Mouse (Mus musculus) heart, adult 9 months (tissue): ENCODE results near the gene B3galnt2.
"Not testable (repeated sequence)": the region's sequence is repeated elsewhere in the genome, so short reads cannot be mapped to it uniquely, and the experiment has no call there.

ENCODE experiments used
- DNase-seq, 2 experiments: peaks; one replicate each; pipeline ENCODE4 v3.0.0; 2022; ENCODE audit warnings: low spot score in 2 of 2

Gene B3galnt2

DNA sequence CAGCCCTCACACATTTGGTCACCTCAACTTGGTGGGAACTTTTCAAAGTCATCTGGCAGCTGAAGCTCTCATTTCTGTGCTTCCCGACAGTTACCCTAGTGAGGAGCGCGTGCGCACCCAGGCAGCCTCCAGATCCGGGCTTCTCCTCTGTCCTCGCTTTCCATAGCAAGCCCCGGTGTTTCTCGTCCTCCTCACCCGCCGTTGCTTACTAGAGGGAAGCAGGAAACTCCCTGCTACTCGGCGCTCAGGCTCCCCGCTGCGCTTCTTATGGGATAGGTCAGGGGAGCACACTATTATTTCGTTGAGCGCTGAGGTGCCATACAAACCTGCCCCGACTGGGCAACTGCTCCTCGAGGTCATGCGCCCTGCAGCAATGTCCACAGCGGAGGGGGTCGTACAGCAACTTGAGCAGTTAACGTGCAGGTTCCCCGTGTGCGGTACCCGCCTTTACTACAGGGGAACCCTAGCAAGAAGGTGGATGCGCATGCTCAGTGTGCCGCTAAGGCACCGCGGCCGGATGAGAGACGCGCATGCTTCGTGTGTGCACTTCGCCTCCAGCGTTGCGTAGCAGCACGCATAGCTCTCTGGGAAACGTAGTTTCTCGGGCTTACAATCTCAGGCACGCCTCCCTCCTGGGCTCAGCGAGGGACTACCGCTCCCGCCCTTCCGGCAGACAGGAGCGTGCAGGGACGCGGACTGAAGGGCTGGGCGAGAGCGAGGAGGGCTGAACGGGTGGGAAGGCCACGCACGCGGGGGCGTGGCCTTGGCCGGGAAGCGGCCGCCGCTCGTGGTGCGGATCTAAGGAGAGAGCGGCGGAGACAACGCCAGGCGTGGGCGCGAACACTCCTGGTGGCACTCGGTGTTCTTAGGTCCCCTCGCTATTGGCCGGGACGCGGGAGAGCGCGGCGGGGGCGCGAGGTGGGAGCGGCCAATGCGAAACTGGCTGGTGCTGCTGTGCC lies at the start of gene B3galnt2:
B3galnt2 (plus strand) TSS at position 596 of the 959 bp plus-strand sequence.
- DNase-seq = peak; percentile 99

DNA sequence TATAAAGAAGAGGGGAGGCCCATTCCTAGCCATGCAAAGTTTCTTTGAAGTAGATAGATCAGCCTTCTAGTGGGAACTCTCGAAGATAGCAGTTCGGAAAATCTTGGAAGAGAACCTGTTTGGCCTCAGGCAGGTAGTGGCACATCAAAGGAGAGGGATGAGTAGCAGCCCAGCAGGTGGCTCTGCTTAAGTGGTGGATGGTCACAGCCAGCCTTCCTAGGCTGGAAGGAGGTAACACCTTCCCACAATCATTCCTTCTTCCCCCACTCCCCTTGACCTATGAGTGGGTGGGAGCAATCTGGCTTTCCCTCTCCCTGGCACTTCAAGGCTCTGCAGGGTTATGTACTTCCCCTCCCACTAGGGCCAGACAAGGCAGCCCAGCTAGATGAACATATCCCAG lies 42.9 kb upstream of the B3galnt2 start:
- no peak for DNase-seq

DNA sequence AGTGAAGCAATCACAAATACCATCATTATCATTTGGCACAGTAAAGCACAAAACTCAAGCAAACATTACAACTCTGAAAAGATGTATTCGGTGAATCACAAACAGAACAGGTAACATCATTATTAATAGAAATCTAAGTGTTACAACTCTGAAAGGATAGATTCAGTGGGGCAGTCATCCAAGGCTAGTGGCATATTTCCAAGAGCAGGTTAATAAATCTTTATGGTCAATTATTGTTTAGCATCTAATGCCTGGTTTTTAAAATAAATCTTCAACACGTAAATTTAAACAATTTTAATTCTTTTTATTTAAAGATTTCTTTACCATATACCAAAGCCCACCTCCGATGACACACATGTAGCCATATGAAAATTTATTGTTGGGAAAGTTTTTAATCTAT lies 34.9 kb upstream of the B3galnt2 start:
- no peak for DNase-seq

DNA sequence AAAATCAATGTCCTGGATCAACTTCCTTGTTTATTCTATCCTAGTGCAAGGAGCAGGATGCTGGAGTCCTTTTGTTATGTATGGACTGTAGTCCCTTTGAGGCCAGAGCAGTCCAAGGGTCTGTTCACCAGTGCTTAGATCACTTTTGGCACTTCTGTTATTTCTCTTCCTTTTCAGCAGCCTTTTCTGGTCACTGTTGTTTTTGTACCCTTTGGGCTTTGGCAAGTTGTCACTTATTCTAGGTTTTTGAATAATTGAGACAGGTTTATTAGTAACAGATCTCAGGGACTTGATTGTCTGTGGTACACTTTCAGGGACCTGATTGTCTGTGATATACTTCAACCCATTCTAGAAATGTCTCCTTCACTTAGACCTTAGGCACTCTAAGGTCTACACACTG lies 31.7 kb upstream of the B3galnt2 start:
- no peak for DNase-seq

DNA sequence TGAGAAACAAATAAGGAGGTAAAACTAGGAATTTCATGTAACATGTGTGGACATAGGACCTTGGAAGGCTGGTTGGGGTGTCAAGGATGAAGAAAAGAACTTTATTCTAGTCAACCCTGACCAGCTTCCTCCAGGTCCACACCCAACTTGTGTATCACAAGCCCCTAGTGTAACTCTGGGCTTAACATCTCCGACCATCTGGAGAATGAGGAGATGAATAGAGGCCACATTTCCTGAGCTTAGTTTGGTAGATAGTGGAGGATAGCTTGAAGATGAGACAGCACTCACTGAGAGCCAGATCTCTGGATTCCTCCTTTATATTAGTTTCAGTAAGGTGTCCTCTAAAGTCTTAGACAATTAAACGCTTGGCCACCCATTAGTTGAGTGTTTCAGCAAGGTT lies 24.3 kb upstream of the B3galnt2 start:
- no peak for DNase-seq

DNA sequence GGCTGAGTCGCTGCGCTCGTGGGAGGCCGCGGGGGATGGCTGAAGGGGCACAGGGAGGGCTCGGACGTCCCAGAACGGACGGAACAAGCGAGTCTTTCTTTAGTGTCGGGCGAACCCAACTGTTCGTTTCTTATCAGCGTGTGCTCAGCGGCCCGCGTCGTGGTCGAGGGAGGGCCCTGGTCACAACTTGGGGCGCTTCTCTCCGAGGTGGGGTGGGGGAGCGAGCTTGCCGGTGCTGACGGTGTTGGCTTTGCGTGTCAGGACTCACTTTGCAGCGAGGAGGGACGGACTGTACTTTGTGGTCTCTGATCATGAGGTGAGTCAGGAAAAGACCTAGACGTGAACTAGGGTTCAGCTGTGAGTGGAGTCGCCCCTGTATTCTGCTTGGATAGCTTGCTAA lies 662 bp downstream of the B3galnt2 start:
- peak in 1 of 2 experiments; percentile 34 for DNase-seq

DNA sequence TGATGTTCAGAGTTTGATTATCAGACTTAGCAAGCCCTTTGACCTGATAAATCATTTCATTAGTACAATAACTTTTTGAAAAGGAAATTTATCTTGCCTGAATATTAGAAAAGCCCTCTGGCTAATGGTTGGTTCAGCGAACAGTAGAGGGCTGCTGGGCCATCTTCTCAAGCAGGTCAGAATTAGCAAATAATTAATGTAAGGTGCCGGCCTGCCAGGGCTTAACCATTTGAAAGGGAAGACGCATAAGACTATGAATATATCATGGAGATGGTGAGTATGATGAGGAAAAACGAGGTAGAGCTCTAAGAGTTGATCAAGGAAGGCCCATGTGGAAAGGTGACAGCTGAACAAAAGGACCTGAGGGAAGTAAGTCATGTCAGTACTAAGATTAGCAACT lies 2.4 kb downstream of the B3galnt2 start:
- DNase-seq = no peak

DNA sequence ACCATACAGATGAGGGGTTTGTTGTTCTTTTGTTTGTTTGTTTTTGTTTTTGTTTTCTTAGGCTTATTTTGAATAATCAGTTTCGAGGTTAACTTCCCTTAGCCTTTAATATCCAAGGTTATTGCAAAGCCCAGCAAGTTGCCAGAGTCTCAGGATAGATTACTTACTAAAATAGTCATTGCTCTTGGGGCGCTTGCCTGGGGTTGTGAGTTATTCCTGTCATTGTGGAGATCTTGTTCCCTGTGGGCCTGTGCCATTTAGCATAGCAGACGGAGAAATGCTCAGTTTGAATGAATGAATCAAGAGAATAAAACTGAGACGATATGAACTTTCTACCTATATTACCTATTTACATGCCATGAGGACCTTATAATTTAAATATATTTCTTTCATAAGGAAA lies 5.9 kb downstream of the B3galnt2 start:
- no peak for DNase-seq

DNA sequence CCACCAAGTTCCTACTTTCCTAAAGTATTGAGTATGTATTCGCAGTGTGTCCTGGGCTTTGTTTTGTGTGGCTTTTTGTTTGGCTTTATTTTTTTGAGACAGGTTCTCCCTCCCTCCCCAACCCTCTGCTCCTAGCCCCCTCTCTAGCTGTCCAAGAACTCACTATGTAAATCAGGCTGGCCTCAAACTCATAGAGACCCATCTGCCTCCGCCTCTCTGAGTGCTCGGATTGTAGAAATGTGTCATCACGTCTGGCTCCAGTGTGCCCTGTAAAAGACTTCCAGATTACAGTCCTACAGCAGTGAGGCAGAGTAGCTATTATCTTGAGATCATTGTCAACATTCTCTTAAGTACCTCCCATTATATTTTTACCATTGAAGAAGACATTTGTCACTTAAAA lies 6.8 kb downstream of the B3galnt2 start:
- DNase-seq = no peak

DNA sequence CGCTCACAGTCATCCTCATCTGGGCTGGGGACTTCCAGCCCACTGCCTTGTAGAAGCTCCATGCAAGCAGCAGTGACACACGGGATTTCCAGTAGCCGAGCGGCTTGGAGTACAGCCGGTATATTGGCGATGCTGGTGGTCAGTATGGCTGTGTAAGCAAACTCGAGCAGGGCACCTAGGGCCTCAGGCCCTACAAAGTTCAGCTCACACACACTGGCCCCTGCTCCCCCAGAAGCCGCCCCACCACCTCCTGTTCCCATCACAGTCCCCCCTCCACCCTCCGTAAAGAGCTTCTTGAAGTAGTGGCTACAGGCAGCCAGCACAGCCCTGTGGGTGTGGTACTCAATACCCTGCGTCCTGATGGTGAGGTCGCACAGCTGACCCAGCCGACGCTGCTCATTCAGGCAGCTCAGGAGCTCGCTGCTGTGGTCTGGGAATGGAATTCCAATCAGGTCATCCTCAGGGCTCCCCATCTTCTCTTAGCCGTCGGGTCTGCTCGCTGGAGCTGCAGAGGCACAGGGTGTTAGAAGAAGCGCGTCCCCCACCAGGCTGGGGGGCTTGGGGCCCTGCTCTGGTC lies 11.2 kb downstream of the B3galnt2 start:
- no peak for DNase-seq

DNA sequence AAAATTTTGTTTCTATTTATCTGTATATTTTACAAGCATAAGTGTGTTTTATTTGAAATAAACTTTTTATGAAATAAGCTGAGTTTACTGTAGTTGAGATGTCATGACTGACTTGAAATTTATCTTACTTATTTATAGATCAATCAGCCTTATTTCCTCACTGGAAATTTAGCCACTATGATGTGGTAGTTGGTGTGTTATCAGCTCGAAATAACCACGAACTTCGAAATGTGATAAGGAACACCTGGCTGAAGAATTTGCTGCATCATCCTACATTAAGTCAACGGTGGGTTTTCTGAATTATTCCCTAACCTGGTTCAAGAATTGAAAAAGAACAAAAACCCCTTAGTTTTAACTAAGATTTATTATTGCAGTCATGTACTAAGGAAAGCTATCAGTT lies 11.9 kb downstream of the B3galnt2 start:
- DNase-seq = no peak

DNA sequence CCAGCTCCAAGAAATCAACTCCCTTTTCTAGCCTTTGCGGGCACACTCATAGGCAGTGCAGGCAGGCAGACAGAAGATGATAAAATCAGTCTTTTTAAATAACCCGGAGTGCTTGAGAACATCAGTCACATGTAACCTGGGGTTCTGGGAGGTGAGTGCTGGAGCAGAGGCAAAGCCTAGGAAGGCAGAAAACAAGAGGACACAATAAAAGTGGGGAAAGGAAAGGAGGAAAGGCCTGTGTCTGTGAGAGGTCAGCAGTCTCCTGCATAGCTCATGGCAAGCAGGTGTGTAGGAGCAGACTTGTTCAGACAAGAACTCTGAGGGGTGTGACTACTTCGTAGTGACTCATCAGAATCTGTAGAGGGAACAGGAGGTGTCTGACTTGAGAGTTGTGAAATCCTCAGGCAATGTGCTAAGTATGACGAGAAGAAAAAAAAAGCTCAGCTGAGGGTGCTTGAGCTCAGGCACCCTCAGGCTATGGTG lies 14.4 kb downstream of the B3galnt2 start:
- no peak for DNase-seq

DNA sequence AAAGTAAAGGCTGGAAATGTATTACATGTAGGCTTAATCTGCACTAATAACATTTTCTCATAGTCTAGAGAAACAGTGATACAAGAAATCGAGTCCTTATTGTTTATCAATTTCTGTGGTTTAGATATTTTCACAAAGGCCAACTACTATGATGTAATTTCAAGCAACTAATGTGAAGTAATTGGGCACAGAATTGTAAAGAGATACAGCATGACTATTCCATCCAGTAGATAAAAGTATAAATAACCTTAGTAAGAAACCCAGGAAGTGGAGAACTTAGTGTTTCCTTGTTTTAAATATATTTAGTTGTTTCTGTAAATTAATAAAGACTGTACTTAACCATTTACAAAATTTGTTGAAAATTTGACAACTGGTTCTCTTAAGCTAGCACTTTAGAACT lies 15.5 kb downstream of the B3galnt2 start:
- no peak for DNase-seq

DNA sequence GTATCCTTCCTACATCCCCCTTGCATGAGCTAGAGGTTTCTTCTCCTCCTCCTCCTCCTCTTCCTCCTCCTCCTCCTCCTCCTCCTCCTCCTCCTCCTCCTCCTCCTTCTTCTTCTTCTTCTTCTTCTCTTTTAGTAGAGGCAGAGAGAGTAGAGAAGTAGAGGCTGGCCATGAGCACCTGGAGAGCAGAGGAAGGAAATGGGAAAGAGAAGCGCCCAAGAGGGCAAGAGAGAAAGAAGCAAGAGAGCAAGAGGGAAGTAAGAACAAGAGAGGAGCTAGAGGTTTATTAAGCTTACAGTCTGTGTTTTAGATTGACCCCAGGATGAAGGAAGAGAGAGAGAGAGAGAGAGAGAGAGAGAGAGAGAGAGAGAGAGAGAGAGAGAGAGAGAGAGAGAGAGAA lies 27.6 kb downstream of the B3galnt2 start:
- not testable (repeated sequence) for DNase-seq

DNA sequence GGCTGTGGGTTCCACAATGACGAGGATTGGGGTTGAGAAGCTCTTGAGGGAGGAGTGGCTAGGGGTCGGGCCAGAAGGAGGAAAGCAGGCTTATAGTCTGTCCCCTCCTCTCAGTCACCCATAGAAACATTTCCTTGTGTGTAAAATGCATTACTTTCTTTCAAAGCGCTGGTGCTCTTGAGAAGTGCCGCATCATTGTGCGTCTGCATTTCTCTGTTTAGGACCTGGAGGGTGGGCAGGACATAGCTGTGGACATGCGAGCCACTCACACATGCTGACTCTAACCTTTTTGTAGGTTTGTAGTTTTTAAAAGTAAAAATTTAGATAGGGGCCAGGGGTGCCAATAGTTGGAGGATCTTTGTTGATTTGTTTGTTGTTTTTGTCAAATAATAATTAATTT lies 29.3 kb downstream of the B3galnt2 start:
- no peak for DNase-seq

DNA sequence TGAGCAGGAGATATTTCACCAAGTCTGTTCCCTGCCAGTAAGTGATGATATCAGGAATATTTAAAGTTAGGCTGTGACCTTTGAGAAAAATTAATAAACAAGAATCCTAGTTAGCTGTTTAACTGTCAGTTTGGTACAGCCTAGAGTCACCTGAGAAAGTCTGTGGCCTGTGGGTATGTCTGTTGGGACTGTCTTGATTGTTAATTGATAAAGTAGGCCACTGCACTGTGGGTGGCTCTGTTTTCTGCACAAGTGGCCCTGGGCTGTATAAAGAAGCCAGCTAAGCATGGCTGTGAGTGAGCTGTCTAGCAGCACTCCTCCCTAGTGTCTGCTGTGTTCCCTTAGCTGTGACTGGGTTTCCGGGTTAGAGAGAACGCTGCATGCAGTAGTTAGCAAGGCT lies 34.9 kb downstream of the B3galnt2 start:
- no peak for DNase-seq

DNA sequence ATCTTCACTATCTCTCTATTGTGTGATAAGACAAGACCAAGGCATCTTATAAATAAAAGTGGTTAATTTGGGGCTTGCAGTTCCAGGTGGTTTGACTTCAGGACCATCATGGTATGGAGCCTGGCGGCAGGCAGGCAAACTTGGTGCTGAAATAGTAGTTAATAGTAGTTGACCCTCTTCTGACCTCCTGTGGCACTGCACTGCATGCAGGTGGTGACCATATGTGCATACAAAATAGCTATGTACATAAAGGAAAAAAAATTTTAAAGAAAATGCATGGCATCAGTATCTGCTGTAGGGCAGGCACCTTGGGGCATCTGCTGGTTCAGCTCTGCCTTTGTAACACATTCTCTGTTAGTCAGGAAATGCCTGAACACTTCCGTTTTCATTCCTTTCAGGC lies 36.1 kb downstream of the B3galnt2 start:
- no peak for DNase-seq

DNA sequence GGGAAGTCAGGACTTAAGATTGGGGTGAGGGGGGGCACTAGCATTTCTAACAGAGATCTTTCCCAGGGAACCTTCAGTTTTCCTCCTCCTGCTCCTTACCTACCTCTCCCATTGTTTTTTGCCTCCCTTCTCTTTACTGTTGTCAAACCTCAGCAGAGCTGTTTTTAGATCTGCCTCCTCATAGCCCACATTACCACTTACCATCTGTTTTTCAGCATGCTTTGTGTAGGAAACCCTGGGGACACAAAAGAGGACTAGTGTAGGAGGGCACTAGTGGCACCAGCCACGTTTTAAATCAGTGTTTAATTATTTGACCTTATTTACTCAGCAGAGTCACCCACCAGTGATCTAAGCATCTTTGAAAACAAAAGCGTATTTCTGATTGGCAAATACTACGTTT lies 38.8 kb downstream of the B3galnt2 start:
- DNase-seq = no peak

DNA sequence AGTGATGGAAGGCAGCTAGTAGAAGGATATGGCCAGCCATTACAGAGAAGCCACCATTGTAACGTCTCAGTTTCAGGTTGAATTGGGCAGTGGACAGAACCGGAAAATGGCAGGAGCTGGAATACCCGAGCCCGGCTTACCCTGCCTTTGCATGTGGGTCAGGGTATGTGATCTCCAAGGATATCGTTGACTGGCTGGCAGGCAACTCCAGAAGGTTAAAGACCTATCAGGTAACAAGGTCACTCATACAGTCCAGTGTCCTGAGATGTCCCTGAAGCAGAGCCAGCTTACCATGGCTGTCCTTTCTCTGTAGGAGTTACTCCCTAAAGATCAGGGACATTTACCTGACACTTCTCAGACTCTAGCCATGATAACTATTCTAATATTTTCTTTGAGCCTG lies 40.8 kb downstream of the B3galnt2 start:
- peak in 1 of 2 experiments; percentile 4 for DNase-seq

DNA sequence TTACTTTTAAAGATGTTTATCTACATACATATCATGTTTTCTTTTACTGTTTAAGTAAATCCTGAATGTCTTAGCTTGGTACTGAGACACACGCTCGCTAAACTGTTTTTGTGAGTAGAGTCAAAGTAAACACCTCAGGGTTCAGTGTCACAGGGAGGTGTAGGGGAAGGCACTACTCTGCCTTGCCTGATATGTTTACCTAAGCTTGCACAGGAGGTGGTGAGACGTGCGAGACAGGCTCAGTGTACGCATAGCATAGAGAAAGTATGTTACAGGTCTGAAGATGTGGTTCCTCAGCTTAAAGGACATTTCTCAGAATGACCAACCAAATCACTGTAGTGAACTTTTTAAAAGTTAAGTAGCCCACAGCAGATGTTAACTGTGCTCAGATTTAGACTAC lies 43.2 kb downstream of the B3galnt2 start:
- no peak for DNase-seq

DNA sequence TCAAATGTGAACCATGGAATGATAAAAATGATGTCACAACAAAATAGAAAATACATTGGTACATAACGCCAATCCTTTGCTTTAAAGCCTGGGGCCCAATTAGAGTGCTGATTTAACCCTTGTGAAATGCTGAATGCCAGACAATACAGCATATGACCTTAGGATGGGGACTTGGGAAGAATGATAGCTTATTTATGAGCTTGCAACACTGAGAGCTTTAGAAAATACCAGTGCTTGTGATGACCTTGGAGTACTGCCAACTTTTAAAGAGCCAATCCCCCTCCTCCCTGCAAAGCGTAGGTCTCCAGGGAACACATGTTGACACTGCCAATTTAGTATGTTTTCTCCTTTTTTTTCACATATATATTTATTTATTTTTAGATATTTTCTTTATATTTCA lies 48.4 kb downstream of the B3galnt2 start:
- DNase-seq = no peak

DNA sequence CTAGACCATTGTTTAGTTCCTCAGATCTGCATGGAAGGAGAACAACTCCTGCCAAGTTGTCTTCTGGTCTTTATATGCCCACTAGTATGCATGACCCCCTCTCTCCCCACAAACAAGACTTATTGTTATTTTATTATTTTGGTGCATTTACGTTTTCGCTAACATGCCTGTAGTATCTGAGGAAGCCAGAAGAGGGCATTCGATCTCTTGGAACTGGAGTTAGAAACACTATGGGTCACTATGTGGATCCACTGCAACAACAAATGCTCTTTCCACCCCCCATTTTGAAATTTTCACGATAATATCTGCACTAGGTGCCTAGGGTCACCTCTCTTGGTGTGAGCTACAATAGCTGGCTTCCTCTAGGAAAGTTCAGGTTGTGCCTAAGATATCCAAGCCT lies 49.8 kb downstream of the B3galnt2 start:
- no peak for DNase-seq

DNA sequence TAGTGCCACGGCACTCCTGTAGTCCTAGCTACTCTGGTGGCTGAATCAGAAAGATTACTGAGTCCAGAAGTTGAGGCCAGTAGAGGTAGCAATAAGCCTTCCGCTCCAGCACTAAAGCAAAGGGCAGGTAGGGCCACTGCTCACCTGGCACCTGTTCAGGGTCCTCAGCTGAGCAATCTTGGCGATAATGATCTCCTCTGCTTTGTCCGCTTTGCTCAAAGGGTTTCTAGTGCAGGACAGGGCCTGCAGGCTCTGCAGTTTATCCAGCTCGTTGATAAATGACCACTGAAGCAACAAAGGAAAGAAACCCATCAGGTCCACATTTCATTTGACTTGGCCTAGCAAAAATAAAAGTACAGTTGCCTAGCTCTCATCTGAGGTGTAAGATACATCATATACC lies 50.7 kb downstream of the B3galnt2 start:
- DNase-seq = no peak
